Mouse (Mus musculus): ENCODE data around the gene Fam57b.

GRCm38 (mm10) chr7:126870520-126870891, 73.0 kb downstream of the Fam57b start:
- no peak for TF ChIP-seq CTCF (conservative IDR thresholded peaks at IDR 0.05 in 1 of 2, IDR thresholded peaks at IDR 0.05 in 1 of 2; ENCODE audit: low read depth in 2 of 2, low read length in 2 of 2)
- no peak for TF ChIP-seq POLR2A (IDR thresholded peaks at IDR 0.05; ENCODE audit: low read depth, low read length)
